Mouse (Mus musculus) liver, embryonic 11.5 days (tissue): ENCODE data around the gene Tfcp2l1. TPM values are rescaled to one million over a fixed set of nuclear protein-coding genes. Genes with fewer than 3 reads are reported as not detected.

Source experiments
- ATAC-seq: fragments of 200-750 bp; cut with Nextera tagmentation; replicated peaks from 2 replicates; pipeline ENCODE4 v1.8.0; 2017; ENCODE audit warnings: moderate number of reproducible peaks, mild to moderate bottlenecking, moderate TSS enrichment, moderate library complexity; ENCODE audit not compliant: low FRiP score
- DNase-seq: peaks from one replicate; pipeline ENCODE4 v3.0.0-alpha.2; 2017; ENCODE audit warnings: low spot score
- H3K27ac ChIP-seq: fragments of 300-500 bp; sonication (generic); 2 replicates; pipeline ENCODE4 v1.5.1; 2014; ENCODE audit warnings: mild to moderate bottlenecking, low read depth, low read length, control low read depth
- H3K27me3 ChIP-seq: fragments of 300-500 bp; sonication (generic); replicated peaks from 2 replicates; pipeline ENCODE4 v1.6.1; 2014; ENCODE audit warnings: low read length, mixed read lengths; ENCODE audit not compliant: control insufficient read depth, insufficient read depth
- H3K36me3 ChIP-seq: fragments of 300-500 bp; sonication (generic); 2 replicates; pipeline ENCODE4 v1.6.1; 2014; ENCODE audit warnings: mild to moderate bottlenecking, low read length, moderate library complexity, mixed read lengths; ENCODE audit not compliant: control insufficient read depth, insufficient read depth
- H3K4me1 ChIP-seq: fragments of 300-500 bp; sonication (generic); replicated peaks from 2 replicates; pipeline ENCODE4 v1.6.1; 2014; ENCODE audit warnings: low read length, mixed read lengths; ENCODE audit not compliant: control insufficient read depth, insufficient read depth
- H3K4me2 ChIP-seq: fragments of 300-500 bp; sonication (generic); 2 replicates; pipeline ENCODE4 v1.6.1; 2014; ENCODE audit warnings: mild to moderate bottlenecking, control low read depth, moderate library complexity
- H3K4me3 ChIP-seq: fragments of 300-500 bp; sonication (generic); 2 replicates; pipeline ENCODE4 v1.5.1; 2014; ENCODE audit warnings: low read depth, low read length, control low read depth
- H3K9ac ChIP-seq: fragments of 300-500 bp; sonication (generic); 2 replicates; pipeline ENCODE4 v1.6.1; 2014; ENCODE audit warnings: low read depth, low read length, control low read depth
- H3K9me3 ChIP-seq: fragments of 300-500 bp; sonication (generic); 2 replicates; pipeline ENCODE4 v1.6.1; 2016; ENCODE audit warnings: low read length, inconsistent platforms, mixed read lengths; ENCODE audit not compliant: control insufficient read depth
- WGBS: fragments of 180-500 bp; shearing (Covaris S2); extraction: QIAGEN DNeasy Blood & Tissue Kit; methylation state at CpG from one replicate; pipeline ENCODE4 v1.1.7; 2014; 5-methylcytosine and 5-hydroxymethylcytosine counted together
- polyA plus RNA-seq: library from polyadenylated mRNA; unstranded; fragments of >200 nt; fragmentation: Nextera tagmentation; extraction: Ambion mirVana; gene quantifications from 2 replicates; pipeline ENCODE4 v1.2.1, GENCODE M21; 2014

Tfcp2l1 gene
- polyA plus RNA-seq, 1 experiment from 2014 or later: 0.60 TPM

GRCm38 (mm10) chr1:118699118-118699890, 71.6 kb downstream of the Tfcp2l1 start:
- Histone ChIP-seq H3K4me3 (no peak overlapping the region), H3K27me3 (no peaks in the 10 kb centered on the region), H3K4me2 (no peak overlapping the region), H3K9ac (no peak overlapping the region), H3K27ac (no peak overlapping the region), H3K9me3 (no peaks in the 10 kb centered on the region), H3K36me3 (no peaks in the 10 kb centered on the region), H3K4me1 (no peaks in the 10 kb centered on the region)
- ATAC-seq: no peak
- 62% methylated on average over 6 of the region's 6 CpGs for WGBS
- no peak for DNase-seq

GRCm38 (mm10) chr1:118699961-118700360, 72.2 kb downstream of the Tfcp2l1 start:
- H3K4me2 ChIP-seq: no peak overlapping the region
- ATAC-seq: no peak

DNA sequence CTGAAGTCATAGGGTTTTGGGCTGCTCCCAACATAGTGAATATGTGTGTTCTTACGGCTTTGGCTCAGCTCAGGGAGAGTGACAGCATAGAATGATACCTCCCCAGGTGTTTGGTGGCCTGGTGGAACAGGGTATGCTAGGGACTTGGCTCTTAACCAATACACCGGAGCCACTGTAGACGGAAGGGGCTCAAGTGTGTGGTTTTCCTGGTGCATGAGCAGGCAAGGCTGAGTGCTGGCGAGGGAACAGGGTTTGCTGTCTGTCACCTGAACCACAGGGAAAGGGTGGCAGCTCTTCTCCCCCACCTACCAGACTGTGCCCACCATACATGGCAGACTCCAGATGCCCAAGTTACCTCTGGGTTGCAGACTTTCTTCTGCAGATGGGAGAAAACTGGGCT, 83.9 kb downstream of the Tfcp2l1 start:
- Histone ChIP-seq H3K27ac (no peak overlapping the region), H3K9me3 (no peaks in the 10 kb centered on the region), H3K4me1 (no peaks in the 10 kb centered on the region), H3K9ac (no peak overlapping the region), H3K4me2 (no peak overlapping the region), H3K36me3 (no peaks in the 10 kb centered on the region), H3K27me3 (no peaks in the 10 kb centered on the region; the same call in 1 of the 2 replicates), H3K4me3 (no peak overlapping the region)
- DNase-seq (no peak), ATAC-seq (no peak)
- WGBS: 69% methylated on average over 4 of the region's 4 CpGs

More at GRCm38 (mm10) chr1:118699961-118700360, 72.2 kb downstream of the Tfcp2l1 start:
- WGBS: 78% methylated on average over 1 of the region's 1 CpGs
- no peaks in the 10 kb centered on the region for H3K4me1 ChIP-seq
- H3K36me3 ChIP-seq: no peaks in the 10 kb centered on the region
- no peak for DNase-seq
- no peak overlapping the region for H3K9ac ChIP-seq
- no peak overlapping the region for H3K4me3 ChIP-seq
- H3K27me3 ChIP-seq: no peaks in the 10 kb centered on the region
- no peak overlapping the region for H3K27ac ChIP-seq
- no peaks in the 10 kb centered on the region for H3K9me3 ChIP-seq

GRCm38 (mm10) chr1:118716225-118716624, 88.5 kb downstream of the Tfcp2l1 start:
- Histone ChIP-seq H3K36me3 (no peaks in the 10 kb centered on the region), H3K4me1 (no peaks in the 10 kb centered on the region)
- WGBS: 55% methylated on average over 1 of the region's 1 CpGs

DNA sequence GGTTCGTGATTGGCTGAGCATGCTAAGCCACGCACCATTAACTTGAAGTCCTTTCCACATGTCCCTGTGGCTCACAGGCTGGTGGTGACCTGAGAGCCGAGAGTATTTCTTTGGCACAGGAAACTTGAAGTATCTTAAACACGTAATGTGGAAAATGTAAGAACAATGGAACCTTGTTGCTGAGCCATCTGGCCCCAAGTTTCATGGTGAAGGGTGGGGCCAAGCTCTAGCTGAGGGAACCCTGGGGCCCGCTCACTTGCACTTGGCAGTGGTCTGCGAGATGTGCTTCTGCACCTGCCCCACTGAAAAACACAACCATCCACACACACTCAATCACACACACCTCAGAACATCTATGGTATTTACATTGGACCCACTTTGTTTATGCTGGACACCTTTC, 90.3 kb downstream of the Tfcp2l1 start:
- Histone ChIP-seq H3K27me3 (no peaks in the 10 kb centered on the region; the same call in none of the 2 replicates), H3K9ac (no peak overlapping the region), H3K4me1 (no peaks in the 10 kb centered on the region), H3K9me3 (no peaks in the 10 kb centered on the region), H3K4me2 (no peak overlapping the region), H3K27ac (no peak overlapping the region), H3K36me3 (no peaks in the 10 kb centered on the region), H3K4me3 (no peak overlapping the region)
- DNase-seq (no peak), ATAC-seq (no peak)
- 77% methylated on average over 6 of the region's 6 CpGs for WGBS

More at GRCm38 (mm10) chr1:118716225-118716624, 88.5 kb downstream of the Tfcp2l1 start:
- no peaks in the 10 kb centered on the region for H3K9me3 ChIP-seq
- no peak for ATAC-seq
- no peaks in the 10 kb centered on the region; the same call in none of the 2 replicates for H3K27me3 ChIP-seq
- H3K9ac ChIP-seq: no peak overlapping the region
- no peak overlapping the region for H3K4me2 ChIP-seq
- DNase-seq: no peak
- H3K4me3 ChIP-seq: no peak overlapping the region
- no peak overlapping the region for H3K27ac ChIP-seq

DNA sequence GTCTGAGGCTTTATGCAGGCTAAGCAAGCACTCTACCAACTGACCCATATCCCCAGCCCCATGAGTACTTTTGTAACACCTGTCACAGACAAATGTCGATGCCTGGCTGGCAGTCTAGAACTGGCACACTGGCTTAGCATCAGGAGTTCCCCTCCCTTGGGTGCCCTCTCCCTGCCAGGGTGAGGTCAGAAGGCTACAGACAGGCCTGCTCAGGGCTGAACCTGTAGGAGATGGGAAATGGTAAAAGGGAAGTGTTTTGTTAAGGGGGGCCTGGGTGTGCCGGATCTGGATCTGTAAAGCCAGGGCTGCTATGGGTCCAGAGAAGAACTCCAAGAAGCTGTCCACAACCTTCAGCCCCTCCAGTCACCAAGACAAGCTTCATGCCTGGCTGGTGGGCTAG, 92.0 kb downstream of the Tfcp2l1 start:
- ATAC-seq (no peak), DNase-seq (no peak)
- no peaks in the 10 kb centered on the region for H3K9me3 ChIP-seq
- no peak overlapping the region for H3K4me3 ChIP-seq
- no peaks in the 10 kb centered on the region; the same call in 1 of the 2 replicates for H3K27me3 ChIP-seq
- no peaks in the 10 kb centered on the region for H3K4me1 ChIP-seq
- H3K27ac ChIP-seq: no peak overlapping the region
- H3K36me3 ChIP-seq: no peaks in the 10 kb centered on the region
- H3K9ac ChIP-seq: no peak overlapping the region
- H3K4me2 ChIP-seq: no peak overlapping the region
- 89% methylated on average over 2 of the region's 2 CpGs for WGBS

GRCm38 (mm10) chr1:118720474-118721095, 92.8 kb downstream of the Tfcp2l1 start:
- no peak for DNase-seq
- Histone ChIP-seq H3K4me2 (no peak overlapping the region), H3K9me3 (no peaks in the 10 kb centered on the region), H3K4me3 (no peak overlapping the region), H3K4me1 (no peaks in the 10 kb centered on the region), H3K27ac (no peak overlapping the region), H3K9ac (no peak overlapping the region), H3K27me3 (no peaks in the 10 kb centered on the region; the same call in 1 of the 2 replicates), H3K36me3 (no peaks in the 10 kb centered on the region)
- ATAC-seq: no peak
- 60% methylated on average over 8 of the region's 8 CpGs for WGBS

GRCm38 (mm10) chr1:118727075-118727474, 99.3 kb downstream of the Tfcp2l1 start:
- Histone ChIP-seq H3K27ac (no peak overlapping the region), H3K4me3 (no peak overlapping the region), H3K9ac (no peak overlapping the region), H3K27me3 (no peaks in the 10 kb centered on the region), H3K4me1 (no peaks in the 10 kb centered on the region), H3K4me2 (no peak overlapping the region), H3K9me3 (no peaks in the 10 kb centered on the region), H3K36me3 (no peaks in the 10 kb centered on the region)
- WGBS: 71% methylated on average over 4 of the region's 4 CpGs
- DNase-seq (no peak), ATAC-seq (no peak)

DNA sequence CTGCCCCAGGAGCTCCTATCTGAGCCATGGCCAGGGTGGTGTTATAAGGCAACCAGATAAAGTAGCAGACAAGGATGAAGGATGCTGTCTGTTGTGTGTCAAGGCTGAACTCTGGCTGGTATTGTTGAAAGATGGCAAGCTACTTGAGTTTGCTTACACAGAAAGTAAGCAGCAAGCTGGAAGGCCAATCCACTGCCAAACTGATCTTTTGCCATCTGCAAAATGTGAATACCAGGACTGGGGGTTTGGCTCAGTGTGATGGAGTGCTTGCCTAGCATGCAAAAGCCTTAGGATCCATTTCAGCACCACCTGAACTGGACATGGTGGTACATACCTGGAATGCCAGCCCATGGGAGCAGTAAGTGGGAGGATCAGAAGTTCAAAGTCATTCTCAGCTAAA, 101.1 kb downstream of the Tfcp2l1 start:
- ATAC-seq: no peak
- Histone ChIP-seq H3K27ac (no peak overlapping the region), H3K4me1 (no peaks in the 10 kb centered on the region), H3K27me3 (no peaks in the 10 kb centered on the region), H3K9me3 (no peaks in the 10 kb centered on the region), H3K4me2 (no peak overlapping the region), H3K4me3 (no peak overlapping the region), H3K9ac (no peak overlapping the region), H3K36me3 (no peaks in the 10 kb centered on the region)
- DNase-seq: no peak
